Comparison of ENCODE assay signal across 8 mouse cellular contexts in the genomic region with DNA sequence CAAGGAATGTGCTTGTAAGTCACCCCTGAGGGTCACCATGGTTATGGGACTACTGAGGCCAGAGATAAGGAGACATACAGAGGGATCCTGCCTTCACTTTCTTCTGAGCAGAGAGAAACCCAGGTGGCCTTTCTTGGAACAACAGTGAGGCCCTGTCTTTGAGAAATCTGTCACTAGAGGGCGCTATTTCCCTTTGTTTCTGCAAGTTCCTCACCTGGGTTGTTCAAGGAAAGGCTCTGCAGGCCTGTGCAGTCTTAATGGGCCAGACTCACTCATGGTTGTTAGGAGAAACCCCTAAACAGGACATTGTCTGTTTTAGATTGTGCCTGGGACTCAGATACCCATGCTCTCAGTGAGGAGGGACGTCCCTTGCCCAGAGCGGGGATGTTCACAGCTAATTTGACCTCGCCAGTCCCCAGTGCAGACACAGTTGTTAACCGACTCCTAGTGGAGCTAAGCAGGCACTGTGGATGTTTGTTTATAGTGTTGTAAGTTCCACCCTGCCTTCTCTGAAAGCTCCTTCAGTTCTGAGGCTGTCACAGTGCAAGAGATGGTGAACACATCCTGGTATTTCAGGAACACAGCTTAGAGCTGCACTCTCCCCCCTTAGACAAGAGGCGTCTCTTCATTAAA. TPM values are rescaled to one million over a fixed set of nuclear protein-coding genes. Genes with fewer than 3 reads are reported as not detected.
DNase-seq lines count a peak whose midpoint lies in the region; ATAC-seq lines count a peak whose summit lies in the region.

No protein-coding gene starts in this region.

- H3K9me3 ChIP-seq in forebrain, embryonic 10.5 days: no peaks in the 10 kb centered on the region
- H3K9me3 ChIP-seq in hindbrain, embryonic 15.5 days: no peaks in the 10 kb centered on the region

- no peak overlapping the region for H3K4me3 ChIP-seq in forebrain, embryonic 10.5 days
- H3K4me3 ChIP-seq in hindbrain, embryonic 15.5 days: no peak overlapping the region

- peaks cover 14% of the 10 kb centered on the region for H3K4me1 ChIP-seq in forebrain, embryonic 10.5 days
- H3K4me1 ChIP-seq in hindbrain, embryonic 15.5 days (replicated peaks): no peaks in the 10 kb centered on the region

- 53% methylated on average over 6 of the region's 6 CpGs for WGBS in forebrain, embryonic 10.5 days
- 60% methylated on average over 6 of the region's 6 CpGs for WGBS in hindbrain, embryonic 15.5 days

- peak; percentile 17 for DNase-seq in gastrocnemius, adult 18-20 months (ENCODE audit: low spot score)
- DNase-seq in gastrocnemius, postnatal 25 days: no peak
- DNase-seq in c-Kit-negative CD71-positive TER-119-positive erythroid progenitor cells, embryonic 14.5 days (ENCODE audit: low read depth, low spot score): peak; percentile 25
- DNase-seq in forebrain, embryonic 10.5 days (ENCODE audit: extremely low spot score, low spot score): peak; percentile 70
- DNase-seq in layer of hippocampus, postnatal 14 days (ENCODE audit: low spot score in 2 of 2): peak; percentile 42 to 81
- DNase-seq in lung, postnatal 14 days: peak; percentile 68
- DNase-seq in right cerebral cortex, postnatal 36 days (ENCODE audit: low spot score in 2 of 2): peak; percentile 18 to 25

- no peak overlapping the region for H3K9ac ChIP-seq in hindbrain, embryonic 15.5 days

- H3K27me3 ChIP-seq in forebrain, embryonic 10.5 days (ENCODE audit: poor library complexity, severe bottlenecking): no peaks in the 10 kb centered on the region
- H3K27me3 ChIP-seq in hindbrain, embryonic 15.5 days: no peaks in the 10 kb centered on the region

- no peak overlapping the region for H3K27ac ChIP-seq in forebrain, embryonic 10.5 days
- H3K27ac ChIP-seq in hindbrain, embryonic 15.5 days (replicated peaks): 0 out of 2 replicates have a peak overlapping the region, but pooled peaks have one; percentile 2

- H3K36me3 ChIP-seq in forebrain, embryonic 10.5 days (replicated peaks): no peaks in the 10 kb centered on the region
- H3K36me3 ChIP-seq in hindbrain, embryonic 15.5 days: no peaks in the 10 kb centered on the region

- H3K4me2 ChIP-seq in hindbrain, embryonic 15.5 days: no peak overlapping the region

- peak; percentile 83 for ATAC-seq in hindbrain, embryonic 15.5 days (ENCODE audit: low FRiP score, low read depth)

RNA-seq across cellular contexts. Expression of gene Spp2, which starts 49.2 kb away (rescaled TPM):
- total RNA-seq in gastrocnemius, adult 18-20 months (2021): not detected
- total RNA-seq in gastrocnemius, postnatal 25 days (2021): not detected
- polyA plus RNA-seq in forebrain, embryonic 10.5 days (2016; fragmentation: Nextera tagmentation; extraction: Ambion mirVana): not detected in 2 replicates
- 0.17 and 0.44 TPM in 2 replicates for polyA plus RNA-seq in hindbrain, embryonic 15.5 days (2015; fragmentation: Nextera tagmentation; extraction: Ambion mirVana)
- not detected for total RNA-seq in layer of hippocampus, postnatal 14 days (2021)
